Mouse (Mus musculus): ENCODE measurements around the gene Gm3667. TPM values are rescaled to one million over a fixed set of nuclear protein-coding genes. Genes with fewer than 3 reads are reported as not detected.
"Not testable (repeated sequence)": the region's sequence is repeated elsewhere in the genome, so short reads cannot be mapped to it uniquely, and the experiment has no call there.

The Gm3667 gene
- polyA plus RNA-seq (2016; fragmentation: Nextera tagmentation; extraction: Ambion mirVana), result 1.9 and 2.2 TPM in 2 replicates

GRCm38 (mm10) chr14:6889521-6890012, at the start of gene Gm3667:
TSS of gene Gm3667 (minus strand) at chr14:6889962.
- WGBS, result under 1% methylated on average over 18 of the region's 43 CpGs
- not testable (repeated sequence) for H3K9me3 ChIP-seq; H3K36me3 ChIP-seq (replicated peaks); H3K27me3 ChIP-seq (replicated peaks; ENCODE audit: low read depth, poor library complexity, severe bottlenecking); H3K4me1 ChIP-seq
- Histone ChIP-seq H3K4me3 (peak within 1 kb of the TSS; percentile 59), H3K27ac (replicated peaks) (peak within 1 kb of the TSS; percentile 78)
- DNase-seq (ENCODE audit: low spot score), result peak; percentile 27

GRCm38 (mm10) chr14:6899881-6900280, 10.1 kb upstream of the Gm3667 start:
- H3K36me3 ChIP-seq (replicated peaks); H3K9me3 ChIP-seq; H3K27me3 ChIP-seq (replicated peaks; ENCODE audit: low read depth, poor library complexity, severe bottlenecking); H3K4me1 ChIP-seq; H3K4me3 ChIP-seq; H3K27ac ChIP-seq (replicated peaks); DNase-seq (ENCODE audit: low spot score): not testable (repeated sequence)
- 97% methylated on average over 20 of the region's 24 CpGs for WGBS

- H3K4me1 ChIP-seq; H3K36me3 ChIP-seq (replicated peaks); H3K9me3 ChIP-seq; DNase-seq (ENCODE audit: low spot score); H3K27me3 ChIP-seq (replicated peaks; ENCODE audit: low read depth, poor library complexity, severe bottlenecking): not testable (repeated sequence)
- WGBS, result 12% methylated on average over 5 of the region's 5 CpGs
- peak overlapping the region; percentile 78; the same call in 1 of the 2 replicates for H3K27ac ChIP-seq (replicated peaks)
- peak overlapping the region; percentile 59; the same call in 1 of the 2 replicates for H3K4me3 ChIP-seq
Observed at GRCm38 (mm10) chr14:6888811-6889210, 951 bp downstream of the Gm3667 start.

- H3K36me3 ChIP-seq (replicated peaks); H3K4me3 ChIP-seq; H3K4me1 ChIP-seq; DNase-seq (ENCODE audit: low spot score); H3K9me3 ChIP-seq; H3K27me3 ChIP-seq (replicated peaks; ENCODE audit: low read depth, poor library complexity, severe bottlenecking); H3K27ac ChIP-seq (replicated peaks): not testable (repeated sequence)
- no CpG with 5 or more reads among the region's 3 CpGs for WGBS
Observed at GRCm38 (mm10) chr14:6840211-6840610, 49.6 kb downstream of the Gm3667 start, which contains the start of gene Gm3642. TSS of gene Gm3642 (minus strand) at chr14:6840311.

- H3K27ac ChIP-seq (replicated peaks), result not testable (repeated sequence)
Observed at GRCm38 (mm10) chr14:6823297-6823696, 66.5 kb downstream of the Gm3667 start.

More at GRCm38 (mm10) chr14:6823297-6823696, 66.5 kb downstream of the Gm3667 start:
- H3K4me3 ChIP-seq; H3K4me1 ChIP-seq; H3K36me3 ChIP-seq (replicated peaks); DNase-seq (ENCODE audit: low spot score); H3K27me3 ChIP-seq (replicated peaks; ENCODE audit: low read depth, poor library complexity, severe bottlenecking); H3K9me3 ChIP-seq: not testable (repeated sequence)
- 86% methylated on average over 3 of the region's 3 CpGs for WGBS

Other genes starting within 250 kb of the Gm3667 start
- not detected in 2 replicates for gene Gm10251, start 205.8 kb downstream of the Gm3667 start, polyA plus RNA-seq (2016; fragmentation: Nextera tagmentation; extraction: Ambion mirVana)
- not detected in 2 replicates for gene Gm8050, start 169.7 kb downstream of the Gm3667 start, polyA plus RNA-seq (2016; fragmentation: Nextera tagmentation; extraction: Ambion mirVana)
- 4.9 and 6.1 TPM in 2 replicates for gene Gm3636, start 147.6 kb downstream of the Gm3667 start, polyA plus RNA-seq (2016; fragmentation: Nextera tagmentation; extraction: Ambion mirVana)
- gene Gm8362, start 115.6 kb downstream of the Gm3667 start, polyA plus RNA-seq (2016; fragmentation: Nextera tagmentation; extraction: Ambion mirVana), result not detected in 2 replicates
- 0.09 TPM in 1 of 2 replicates, not detected in the other for gene Gm3642, start 49.7 kb downstream of the Gm3667 start, polyA plus RNA-seq (2016; fragmentation: Nextera tagmentation; extraction: Ambion mirVana)
- not detected in 2 replicates for gene Gm6356, start 83.9 kb upstream of the Gm3667 start, polyA plus RNA-seq (2016; fragmentation: Nextera tagmentation; extraction: Ambion mirVana)
- gene Gm10406, start 137.5 kb upstream of the Gm3667 start, polyA plus RNA-seq (2016; fragmentation: Nextera tagmentation; extraction: Ambion mirVana), result 1.3 TPM in 2 replicates
- gene Gm3685, start 155.0 kb upstream of the Gm3667 start, polyA plus RNA-seq (2016; fragmentation: Nextera tagmentation; extraction: Ambion mirVana), result not detected in 2 replicates
- 1.9 and 2.7 TPM in 2 replicates for gene Gm3696, start 210.7 kb upstream of the Gm3667 start, polyA plus RNA-seq (2016; fragmentation: Nextera tagmentation; extraction: Ambion mirVana)
- not detected in 2 replicates for gene Gm6676, start 235.4 kb upstream of the Gm3667 start, polyA plus RNA-seq (2016; fragmentation: Nextera tagmentation; extraction: Ambion mirVana)

Data from embryonic facial prominence, embryonic 10.5 days (tissue).